Mouse (Mus musculus) hindbrain, embryonic 10.5 days (tissue): Measurements from ENCODE around the gene 6030458C11Rik. TPM values are rescaled to one million over a fixed set of nuclear protein-coding genes. Genes with fewer than 3 reads are reported as not detected.
A peak's percentile ranks its signal among the peaks of the same experiment; 100 is the strongest.

Experiments used
- DNase-seq: peaks from one replicate; pipeline ENCODE4 v3.0.0-alpha.2; 2017; ENCODE audit warnings: low spot score
- H3K27ac ChIP-seq: fragments of 300-500 bp; sonication (generic); 2 replicates; pipeline ENCODE4 v1.5.1; 2016; ENCODE audit warnings: mild to moderate bottlenecking, moderate library complexity
- H3K27me3 ChIP-seq: fragments of 300-500 bp; sonication (generic); 2 replicates; pipeline ENCODE4 v1.6.1; 2016; ENCODE audit warnings: mild to moderate bottlenecking; ENCODE audit not compliant: poor library complexity, insufficient read depth, severe bottlenecking
- H3K36me3 ChIP-seq: fragments of 300-500 bp; sonication (generic); 2 replicates; pipeline ENCODE4 v1.6.1; 2016; ENCODE audit warnings: mild to moderate bottlenecking, moderate library complexity
- H3K4me1 ChIP-seq: fragments of 300-500 bp; sonication (generic); replicated peaks from 2 replicates; pipeline ENCODE4 v1.6.1; 2016; ENCODE audit warnings: mild to moderate bottlenecking
- H3K4me3 ChIP-seq: fragments of 300-500 bp; sonication (generic); 2 replicates; pipeline ENCODE4 v1.5.1; 2016; ENCODE audit warnings: mild to moderate bottlenecking, moderate library complexity
- H3K9me3 ChIP-seq: fragments of 300-500 bp; sonication (generic); 2 replicates; pipeline ENCODE4 v1.6.1; 2016; ENCODE audit warnings: mild to moderate bottlenecking, moderate library complexity
- WGBS: fragments of 180-500 bp; shearing (Covaris S2); methylation state at CpG from one replicate; pipeline ENCODE4 v1.1.7; 2016; 5-methylcytosine and 5-hydroxymethylcytosine counted together
- polyA plus RNA-seq: library from polyadenylated mRNA; unstranded; fragments of >200 nt; fragmentation: Nextera tagmentation; extraction: Ambion mirVana; gene quantifications from 2 replicates; pipeline ENCODE4 v1.2.1, GENCODE M21; 2016

6030458C11Rik gene
- polyA plus RNA-seq, 1 experiment from 2014 or later = 39.7 TPM

DNA sequence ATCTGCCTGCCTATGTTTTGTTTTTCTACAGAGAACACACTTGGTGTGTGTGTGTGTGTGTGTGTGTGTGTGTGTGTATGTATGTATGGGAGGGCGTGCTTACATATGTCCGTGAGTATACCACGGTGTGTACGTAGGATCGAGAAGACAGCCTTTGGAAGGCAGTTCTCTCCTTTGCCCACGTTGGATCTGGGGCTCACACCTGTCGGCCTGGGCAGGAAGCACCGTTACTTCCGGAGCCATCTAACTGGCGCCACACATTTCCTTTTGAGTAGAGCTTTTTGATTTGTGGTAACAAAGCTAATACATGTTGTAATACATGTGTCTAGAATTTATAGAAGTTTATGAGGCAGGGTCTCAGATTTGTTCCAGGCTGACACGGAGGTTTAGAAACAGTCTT lies 16.3 kb upstream of the 6030458C11Rik start:
- H3K27me3 ChIP-seq = no peaks in the 10 kb centered on the region
- peaks cover 98% of the 10 kb centered on the region for H3K36me3 ChIP-seq
- H3K9me3 ChIP-seq = no peaks in the 10 kb centered on the region
- no peak for DNase-seq
- H3K27ac ChIP-seq = no peak overlapping the region
- no peaks in the 10 kb centered on the region for H3K4me1 ChIP-seq
- H3K4me3 ChIP-seq = no peak overlapping the region
- WGBS = 94% methylated on average over 11 of the region's 11 CpGs

DNA sequence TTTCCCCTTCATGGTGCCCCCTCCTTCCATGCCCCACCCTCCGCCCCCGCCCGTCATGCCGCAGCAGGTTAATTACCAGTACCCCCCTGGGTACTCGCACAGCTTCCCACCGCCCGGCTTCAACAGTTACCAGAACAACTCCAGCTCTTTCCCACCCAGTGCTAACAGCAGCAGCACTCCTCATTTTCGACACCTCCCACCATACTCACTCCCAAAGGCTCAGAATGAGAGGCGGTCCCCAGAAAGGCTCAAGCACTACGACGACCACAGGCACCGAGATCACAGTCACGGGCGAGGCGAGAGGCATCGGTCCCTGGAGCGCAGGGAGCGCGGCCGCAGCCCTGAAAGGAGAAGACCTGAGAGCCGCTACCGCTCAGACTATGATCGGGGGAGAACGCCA lies 9.8 kb upstream of the 6030458C11Rik start:
- Histone ChIP-seq H3K9me3 (no peaks in the 10 kb centered on the region), H3K4me3 (no peak overlapping the region), H3K4me1 (no peaks in the 10 kb centered on the region), H3K36me3 (peaks cover 88% of the 10 kb centered on the region), H3K27me3 (no peaks in the 10 kb centered on the region), H3K27ac (no peak overlapping the region)
- DNase-seq = no peak
- WGBS = 94% methylated on average over 24 of the region's 24 CpGs

DNA sequence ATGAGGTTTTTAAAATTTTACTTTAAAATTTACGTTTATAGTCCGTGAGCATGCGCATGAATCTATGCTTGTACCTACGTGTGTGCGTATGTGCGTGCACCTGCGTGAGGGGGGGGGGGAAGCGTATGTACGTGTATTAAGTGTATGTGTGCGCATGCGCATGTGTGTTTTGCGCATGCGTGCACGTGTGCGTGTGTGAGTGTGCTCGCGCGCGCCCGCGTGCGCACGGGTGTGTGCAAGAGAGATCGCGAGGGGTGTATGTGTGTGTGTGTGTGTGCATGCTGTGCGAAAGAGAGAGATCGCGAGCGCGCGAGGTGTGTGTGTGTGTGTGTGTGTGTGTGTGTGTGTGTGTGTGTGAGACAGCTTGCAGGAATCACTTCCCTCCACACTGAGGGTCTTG lies 8.9 kb upstream of the 6030458C11Rik start:
- H3K27me3 ChIP-seq = no peaks in the 10 kb centered on the region
- no peak overlapping the region for H3K27ac ChIP-seq
- 98% methylated on average over 31 of the region's 31 CpGs for WGBS
- no peaks in the 10 kb centered on the region for H3K4me1 ChIP-seq
- peaks cover 90% of the 10 kb centered on the region for H3K36me3 ChIP-seq
- H3K9me3 ChIP-seq = no peaks in the 10 kb centered on the region
- no peak for DNase-seq
- no peak overlapping the region for H3K4me3 ChIP-seq

DNA sequence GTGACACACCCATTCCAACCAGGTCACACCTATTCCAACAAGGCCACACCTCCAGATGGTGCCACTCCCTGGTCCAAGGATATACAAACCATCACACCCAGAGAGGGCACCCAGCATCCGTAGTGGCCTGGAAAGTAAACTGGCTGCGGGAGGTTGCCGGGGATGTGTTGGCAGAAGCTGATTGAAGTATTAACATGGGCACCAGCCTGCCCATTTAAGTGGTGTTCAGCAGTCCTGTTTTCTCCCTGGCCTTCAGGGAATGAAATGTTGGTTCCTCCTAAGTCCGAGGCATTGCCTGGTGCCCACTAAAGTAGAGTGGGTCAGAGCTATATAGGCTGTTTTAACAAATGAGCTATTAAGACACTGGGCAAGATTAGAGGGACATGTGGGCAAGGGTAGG lies 8.2 kb upstream of the 6030458C11Rik start:
- peaks cover 90% of the 10 kb centered on the region for H3K36me3 ChIP-seq
- WGBS = 96% methylated on average over 4 of the region's 4 CpGs
- no peaks in the 10 kb centered on the region for H3K9me3 ChIP-seq

DNA sequence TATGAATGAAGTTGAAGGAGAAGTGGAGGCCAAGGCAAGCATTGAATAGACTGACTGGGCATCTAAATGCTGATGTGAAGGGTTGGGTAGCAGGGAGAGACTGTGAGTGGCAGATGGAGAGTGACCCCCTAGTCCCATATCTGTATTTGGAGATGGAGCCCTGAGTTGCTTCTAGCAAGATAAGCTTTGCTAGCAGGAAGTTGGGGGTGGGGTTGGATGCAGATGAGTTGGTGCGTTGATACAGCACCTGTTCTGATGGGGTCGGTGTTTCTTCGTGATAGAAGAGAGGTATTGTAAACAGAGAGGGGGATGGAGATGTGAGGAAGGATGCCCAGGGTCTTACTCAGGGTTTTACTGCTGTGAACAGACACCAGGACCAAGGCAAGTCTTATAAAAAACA lies 5.4 kb upstream of the 6030458C11Rik start:
- Histone ChIP-seq H3K36me3 (peaks cover 81% of the 10 kb centered on the region), H3K4me1 (peaks cover 15% of the 10 kb centered on the region), H3K27ac (no peak overlapping the region), H3K9me3 (no peaks in the 10 kb centered on the region), H3K4me3 (no peak overlapping the region), H3K27me3 (no peaks in the 10 kb centered on the region)
- DNase-seq = no peak
- 98% methylated on average over 3 of the region's 3 CpGs for WGBS

More for the DNA sequence above, 8.2 kb upstream of the 6030458C11Rik start:
- Histone ChIP-seq H3K27me3 (no peaks in the 10 kb centered on the region), H3K4me1 (no peaks in the 10 kb centered on the region), H3K4me3 (no peak overlapping the region), H3K27ac (no peak overlapping the region)
- DNase-seq = no peak

GRCm38 (mm10) chr15:12825408-12825807 lies 959 bp upstream of the 6030458C11Rik start:
- Histone ChIP-seq H3K36me3 (peaks cover 67% of the 10 kb centered on the region), H3K4me1 (peaks cover 32% of the 10 kb centered on the region), H3K4me3 (peak overlapping the region; percentile 88), H3K27ac (peak overlapping the region; percentile 96), H3K9me3 (no peaks in the 10 kb centered on the region), H3K27me3 (no peaks in the 10 kb centered on the region)
- 56% methylated on average over 12 of the region's 12 CpGs for whole genome bisulfite sequencing
- no peak for DNase-seq

- H3K36me3 ChIP-seq = peaks cover 67% of the 10 kb centered on the region
- H3K27ac ChIP-seq = peak overlapping the region; percentile 96
- no peaks in the 10 kb centered on the region for H3K27me3 ChIP-seq
- H3K4me1 ChIP-seq = peaks cover 32% of the 10 kb centered on the region
- peak overlapping the region; percentile 88 for H3K4me3 ChIP-seq
- no peak for DNase-seq
- H3K9me3 ChIP-seq = no peaks in the 10 kb centered on the region
- WGBS = under 1% methylated on average over 31 of the region's 31 CpGs
Measured at GRCm38 (mm10) chr15:12824965-12825364, 516 bp upstream of the 6030458C11Rik start.

- peaks cover 32% of the 10 kb centered on the region for H3K4me1 ChIP-seq
- H3K9me3 ChIP-seq = no peaks in the 10 kb centered on the region
- WGBS = 91% methylated on average over 2 of the region's 2 CpGs
- H3K4me3 ChIP-seq = peak overlapping the region; percentile 88
- H3K36me3 ChIP-seq = peaks cover 67% of the 10 kb centered on the region
- H3K27me3 ChIP-seq = no peaks in the 10 kb centered on the region
- DNase-seq = no peak
- H3K27ac ChIP-seq = peak overlapping the region; percentile 96
Measured at GRCm38 (mm10) chr15:12823455-12824119, 862 bp downstream of the 6030458C11Rik start.

- no peak for DNase-seq
- Histone ChIP-seq H3K4me1 (peaks cover 32% of the 10 kb centered on the region), H3K27ac (no peak overlapping the region), H3K36me3 (peaks cover 67% of the 10 kb centered on the region), H3K9me3 (no peaks in the 10 kb centered on the region), H3K4me3 (peak overlapping the region; percentile 88; the same call in 1 of the 2 replicates), H3K27me3 (no peaks in the 10 kb centered on the region)
- WGBS = 83% methylated on average over 9 of the region's 9 CpGs
Measured at GRCm38 (mm10) chr15:12822416-12823395, 1.7 kb downstream of the 6030458C11Rik start.

GRCm38 (mm10) chr15:12817592-12817991 lies 6.9 kb downstream of the 6030458C11Rik start:
- Histone ChIP-seq H3K4me3 (no peak overlapping the region), H3K36me3 (peaks cover 98% of the 10 kb centered on the region), H3K27ac (no peak overlapping the region), H3K4me1 (0 out of 2 replicates have a peak, but pooled peaks cover 3% of the 10 kb centered on the region), H3K9me3 (0 out of 2 replicates have a peak, but pooled peaks cover 2% of the 10 kb centered on the region), H3K27me3 (no peaks in the 10 kb centered on the region)
- 96% methylated on average over 8 of the region's 8 CpGs for WGBS
- no peak for DNase-seq

- no peak for DNase-seq
- no peaks in the 10 kb centered on the region for H3K4me1 ChIP-seq
- no peak overlapping the region for H3K4me3 ChIP-seq
- H3K27ac ChIP-seq = no peak overlapping the region
- 0 out of 2 replicates have a peak, but pooled peaks cover 2% of the 10 kb centered on the region for H3K9me3 ChIP-seq
- H3K27me3 ChIP-seq = no peaks in the 10 kb centered on the region
- WGBS = 94% methylated on average over 11 of the region's 11 CpGs
- peaks cover 100% of the 10 kb centered on the region for H3K36me3 ChIP-seq
Measured at GRCm38 (mm10) chr15:12812646-12813045, 11.8 kb downstream of the 6030458C11Rik start.

GRCm38 (mm10) chr15:12809305-12809704 lies 15.1 kb downstream of the 6030458C11Rik start:
- no peaks in the 10 kb centered on the region for H3K4me1 ChIP-seq
- WGBS = 95% methylated on average over 6 of the region's 6 CpGs
- DNase-seq = no peak
- 0 out of 2 replicates have a peak, but pooled peaks cover 2% of the 10 kb centered on the region for H3K9me3 ChIP-seq
- no peaks in the 10 kb centered on the region for H3K27me3 ChIP-seq
- H3K4me3 ChIP-seq = no peak overlapping the region
- H3K27ac ChIP-seq = no peak overlapping the region
- peaks cover 88% of the 10 kb centered on the region for H3K36me3 ChIP-seq

GRCm38 (mm10) chr15:12807088-12807487 lies 17.4 kb downstream of the 6030458C11Rik start:
- WGBS = 95% methylated on average over 10 of the region's 10 CpGs
- Histone ChIP-seq H3K27me3 (no peaks in the 10 kb centered on the region), H3K36me3 (peaks cover 66% of the 10 kb centered on the region), H3K4me3 (no peak overlapping the region), H3K27ac (no peak overlapping the region), H3K9me3 (no peaks in the 10 kb centered on the region), H3K4me1 (no peaks in the 10 kb centered on the region)
- no peak for DNase-seq
